Mouse (Mus musculus) hindbrain, embryonic 10.5 days (tissue): ENCODE measurements around the gene Nptn. TPM values are rescaled to one million over a fixed set of nuclear protein-coding genes. Genes with fewer than 3 reads are reported as not detected.
"Not testable (repeated sequence)": the region's sequence is repeated elsewhere in the genome, so short reads cannot be mapped to it uniquely, and the experiment has no call there.

Experiments used
- DNase-seq: peaks from one replicate; pipeline ENCODE4 v3.0.0-alpha.2; 2017; ENCODE audit warnings: low spot score
- H3K27ac ChIP-seq: fragments of 300-500 bp; sonication (generic); 2 replicates; pipeline ENCODE4 v1.5.1; 2016; ENCODE audit warnings: mild to moderate bottlenecking, moderate library complexity
- H3K27me3 ChIP-seq: fragments of 300-500 bp; sonication (generic); 2 replicates; pipeline ENCODE4 v1.6.1; 2016; ENCODE audit warnings: mild to moderate bottlenecking; ENCODE audit not compliant: poor library complexity, insufficient read depth, severe bottlenecking
- H3K36me3 ChIP-seq: fragments of 300-500 bp; sonication (generic); 2 replicates; pipeline ENCODE4 v1.6.1; 2016; ENCODE audit warnings: mild to moderate bottlenecking, moderate library complexity
- H3K4me1 ChIP-seq: fragments of 300-500 bp; sonication (generic); replicated peaks from 2 replicates; pipeline ENCODE4 v1.6.1; 2016; ENCODE audit warnings: mild to moderate bottlenecking
- H3K4me3 ChIP-seq: fragments of 300-500 bp; sonication (generic); 2 replicates; pipeline ENCODE4 v1.5.1; 2016; ENCODE audit warnings: mild to moderate bottlenecking, moderate library complexity
- H3K9me3 ChIP-seq: fragments of 300-500 bp; sonication (generic); 2 replicates; pipeline ENCODE4 v1.6.1; 2016; ENCODE audit warnings: mild to moderate bottlenecking, moderate library complexity
- WGBS: fragments of 180-500 bp; shearing (Covaris S2); methylation state at CpG from one replicate; pipeline ENCODE4 v1.1.7; 2016; 5-methylcytosine and 5-hydroxymethylcytosine counted together
- polyA plus RNA-seq: library from polyadenylated mRNA; unstranded; fragments of >200 nt; fragmentation: Nextera tagmentation; extraction: Ambion mirVana; gene quantifications from 2 replicates; pipeline ENCODE4 v1.2.1, GENCODE M21; 2016

Nptn gene
- polyA plus RNA-seq, 1 experiment from 2014 or later, result 57.6 TPM

GRCm38 (mm10) chr9:58552083-58552482 is 30.0 kb upstream of the Nptn start:
- Histone ChIP-seq H3K36me3 (no peaks in the 10 kb centered on the region), H3K27me3 (no peaks in the 10 kb centered on the region; the same call in 1 of the 2 replicates), H3K4me1 (peaks cover 55% of the 10 kb centered on the region), H3K27ac (no peak overlapping the region), H3K4me3 (no peak overlapping the region), H3K9me3 (no peaks in the 10 kb centered on the region)
- DNase-seq, result no peak
- 82% methylated on average over 9 of the region's 9 CpGs for WGBS

- 18% methylated on average over 23 of the region's 23 CpGs for WGBS
- Histone ChIP-seq H3K27me3 (peaks cover 3% of the 10 kb centered on the region; the same call in 1 of the 2 replicates), H3K27ac (peak overlapping the region; percentile 96), H3K4me1 (peaks cover 46% of the 10 kb centered on the region), H3K9me3 (no peaks in the 10 kb centered on the region), H3K36me3 (no peaks in the 10 kb centered on the region), H3K4me3 (peak overlapping the region; percentile 92)
- no peak for DNase-seq
These were observed 27.8 kb upstream of the Nptn start for GRCm38 (mm10) chr9:58554056-58554907.

- Histone ChIP-seq H3K4me3 (peak within 1 kb of the TSS; percentile 92), H3K9me3 (no peaks in the 10 kb centered on the region), H3K4me1 (peaks cover 40% of the 10 kb centered on the region), H3K36me3 (no peaks in the 10 kb centered on the region), H3K27ac (peak within 1 kb of the TSS; percentile 96), H3K27me3 (peaks cover 3% of the 10 kb centered on the region; the same call in 1 of the 2 replicates)
- under 1% methylated on average over 68 of the region's 68 CpGs for WGBS
- DNase-seq, result peak; percentile 79
These were observed 26.9 kb upstream of the Nptn start, which contains the start of gene Cd276 for GRCm38 (mm10) chr9:58554908-58555684. Gene Cd276 (minus strand): TSS chr9:58555437.

- peak overlapping the region; percentile 96 for H3K27ac ChIP-seq
- WGBS, result 33% methylated on average over 9 of the region's 9 CpGs
- peak overlapping the region; percentile 92 for H3K4me3 ChIP-seq
- no peaks in the 10 kb centered on the region for H3K9me3 ChIP-seq
- H3K27me3 ChIP-seq, result peaks cover 3% of the 10 kb centered on the region; the same call in 1 of the 2 replicates
- H3K36me3 ChIP-seq, result no peaks in the 10 kb centered on the region
- DNase-seq, result no peak
- H3K4me1 ChIP-seq, result peaks cover 40% of the 10 kb centered on the region
These were observed 26.2 kb upstream of the Nptn start for GRCm38 (mm10) chr9:58555685-58556414.

DNA sequence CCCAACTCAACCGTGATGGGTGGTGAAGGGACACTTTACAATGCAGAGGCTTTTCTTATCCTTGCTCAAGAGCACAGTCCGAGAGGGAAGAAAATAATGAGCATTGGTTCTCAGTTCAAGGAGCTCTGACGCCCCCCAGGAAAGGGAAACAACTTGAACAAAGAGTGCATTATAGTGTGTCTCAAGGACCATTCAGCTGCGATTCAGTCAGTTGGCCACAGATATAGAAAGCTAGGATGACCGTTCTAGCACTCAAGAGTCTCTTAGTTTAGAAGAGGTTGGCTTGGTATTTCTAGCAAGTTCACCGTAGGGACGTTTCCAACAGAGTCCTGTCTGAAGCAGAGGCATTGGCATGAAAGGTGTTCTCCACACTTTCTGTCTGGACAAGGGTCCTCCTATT is 25.4 kb upstream of the Nptn start:
- Histone ChIP-seq H3K36me3 (no peaks in the 10 kb centered on the region), H3K27me3 (peaks cover 3% of the 10 kb centered on the region; the same call in 1 of the 2 replicates), H3K4me3 (no peak overlapping the region), H3K27ac (no peak overlapping the region), H3K9me3 (no peaks in the 10 kb centered on the region), H3K4me1 (peaks cover 40% of the 10 kb centered on the region)
- DNase-seq, result no peak
- WGBS, result 50% methylated on average over 7 of the region's 7 CpGs

DNA sequence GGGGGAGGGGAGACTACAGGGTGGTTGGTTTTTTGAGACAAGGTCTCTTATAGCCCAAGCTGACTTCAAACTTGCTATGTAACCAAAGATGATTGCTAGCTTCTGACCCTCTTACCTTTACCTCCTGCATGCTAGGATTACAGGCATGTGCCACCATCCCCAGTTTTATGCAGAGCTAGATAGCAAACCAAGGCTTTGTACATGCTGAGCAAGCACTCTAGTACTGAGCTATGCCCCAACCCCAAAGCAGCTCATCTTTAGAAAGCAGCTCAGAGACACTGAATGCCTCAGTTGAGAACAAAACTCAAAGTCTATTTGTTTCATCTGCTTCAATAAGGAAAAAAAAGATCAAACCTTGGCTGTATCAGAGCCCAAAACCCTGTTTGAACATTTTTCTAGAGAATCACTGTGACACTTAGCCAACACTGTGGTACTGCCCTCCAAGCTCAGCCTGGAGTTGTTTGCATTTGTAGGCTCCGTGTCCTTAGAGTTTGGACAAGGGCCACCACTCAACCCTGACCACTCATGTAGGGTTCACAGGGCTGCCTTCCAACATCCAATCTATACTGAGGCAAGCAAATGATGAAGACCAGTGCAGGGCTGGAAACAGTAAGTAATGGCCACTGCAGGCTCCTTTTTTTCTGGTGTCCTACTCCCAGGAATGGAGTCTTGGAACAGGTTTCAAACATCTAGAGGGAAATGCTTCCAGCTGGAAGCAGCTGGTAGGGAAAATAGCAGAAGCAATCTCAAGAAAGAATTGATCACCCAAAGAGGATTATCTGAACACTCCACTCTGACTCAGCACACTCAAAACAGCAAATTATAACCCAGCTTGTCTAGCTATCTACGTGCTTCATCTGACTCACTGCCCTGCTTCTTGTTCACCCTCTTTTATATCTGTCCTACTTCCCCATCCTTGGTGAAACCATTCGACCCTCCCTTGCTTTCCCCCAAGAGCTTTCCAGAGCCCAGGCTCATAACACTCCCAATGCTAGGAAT is 24.3 kb upstream of the Nptn start:
- H3K9me3 ChIP-seq, result no peaks in the 10 kb centered on the region
- H3K27ac ChIP-seq, result no peak overlapping the region
- WGBS, result 81% methylated on average over 3 of the region's 3 CpGs
- H3K4me1 ChIP-seq, result peaks cover 30% of the 10 kb centered on the region
- DNase-seq, result no peak
- H3K4me3 ChIP-seq, result no peak overlapping the region
- H3K27me3 ChIP-seq, result peaks cover 3% of the 10 kb centered on the region; the same call in 1 of the 2 replicates
- H3K36me3 ChIP-seq, result no peaks in the 10 kb centered on the region

DNA sequence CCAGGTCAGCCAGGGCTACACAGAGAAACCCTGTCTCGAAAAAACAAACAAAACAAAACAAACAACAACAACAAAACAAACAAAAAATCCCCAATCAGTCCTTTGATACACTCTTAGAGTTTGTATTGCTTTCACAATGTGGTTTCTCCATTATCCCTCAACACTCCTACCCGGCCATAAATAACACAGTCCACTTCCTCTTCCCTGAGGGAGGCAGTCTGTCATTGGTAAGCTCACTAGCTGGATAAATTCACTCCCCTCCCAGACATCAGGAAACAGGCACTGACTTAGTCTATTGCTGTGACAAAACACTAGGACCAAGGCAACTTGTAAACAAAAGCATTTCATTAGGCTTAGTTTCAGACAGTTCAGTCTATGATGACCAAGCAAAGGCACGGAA is 21.8 kb upstream of the Nptn start:
- DNase-seq, result no peak
- H3K4me3 ChIP-seq, result no peak overlapping the region
- 78% methylated on average over 3 of the region's 3 CpGs for WGBS
- H3K9me3 ChIP-seq, result no peaks in the 10 kb centered on the region
- H3K27me3 ChIP-seq, result peaks cover 3% of the 10 kb centered on the region; the same call in 1 of the 2 replicates
- H3K36me3 ChIP-seq, result no peaks in the 10 kb centered on the region
- no peak overlapping the region for H3K27ac ChIP-seq
- peaks cover 10% of the 10 kb centered on the region for H3K4me1 ChIP-seq

- H3K9me3 ChIP-seq, H3K36me3 ChIP-seq, H3K27ac ChIP-seq, H3K4me3 ChIP-seq, H3K27me3 ChIP-seq, H3K4me1 ChIP-seq, DNase-seq: not testable (repeated sequence)
- WGBS, result 84% methylated on average over 3 of the region's 3 CpGs
These were observed 16.1 kb upstream of the Nptn start for GRCm38 (mm10) chr9:58565945-58566344.

DNA sequence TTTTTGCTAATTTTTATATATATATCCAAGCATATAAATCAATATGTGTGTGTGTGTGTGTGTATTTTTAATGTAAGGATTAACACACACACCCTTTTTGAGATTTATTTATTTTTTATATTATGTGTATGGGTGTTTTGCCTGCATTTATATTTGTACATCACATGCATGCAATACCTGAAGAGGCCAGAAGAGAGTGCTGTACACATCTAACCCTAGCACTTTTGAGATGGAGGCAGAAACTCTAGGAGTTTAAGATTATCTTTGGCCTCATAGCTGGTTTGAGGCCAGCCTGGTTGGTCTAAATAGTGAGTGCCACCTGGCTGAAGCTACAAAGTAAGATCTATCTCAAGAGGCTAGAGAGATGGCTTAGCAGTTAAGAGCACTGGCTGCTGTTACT is 14.4 kb upstream of the Nptn start:
- no peaks in the 10 kb centered on the region for H3K4me1 ChIP-seq
- no peaks in the 10 kb centered on the region for H3K36me3 ChIP-seq
- no peaks in the 10 kb centered on the region for H3K27me3 ChIP-seq
- no peaks in the 10 kb centered on the region for H3K9me3 ChIP-seq
- H3K27ac ChIP-seq, result no peak overlapping the region
- H3K4me3 ChIP-seq, result no peak overlapping the region
- DNase-seq, result no peak

GRCm38 (mm10) chr9:58571001-58571400 is 11.0 kb upstream of the Nptn start:
- Histone ChIP-seq H3K36me3 (no peaks in the 10 kb centered on the region), H3K4me1 (no peaks in the 10 kb centered on the region), H3K27ac (no peak overlapping the region), H3K27me3 (no peaks in the 10 kb centered on the region), H3K9me3 (no peaks in the 10 kb centered on the region), H3K4me3 (no peak overlapping the region)
- 93% methylated on average over 1 of the region's 1 CpGs for WGBS
- DNase-seq, result no peak

- H3K4me1 ChIP-seq, result peaks cover 20% of the 10 kb centered on the region
- H3K27ac ChIP-seq, result no peak overlapping the region
- no peaks in the 10 kb centered on the region for H3K9me3 ChIP-seq
- peak; percentile 74 for DNase-seq
- no peaks in the 10 kb centered on the region for H3K27me3 ChIP-seq
- WGBS, result 35% methylated on average over 3 of the region's 3 CpGs
- no peak overlapping the region for H3K4me3 ChIP-seq
- H3K36me3 ChIP-seq, result no peaks in the 10 kb centered on the region
These were observed 3.4 kb upstream of the Nptn start for GRCm38 (mm10) chr9:58578669-58579068.
